Mouse (Mus musculus) right cerebral cortex, postnatal 14 days (tissue): ENCODE results near the gene Nfkbil1.
"Not testable (repeated sequence)": the region's sequence is repeated elsewhere in the genome, so short reads cannot be mapped to it uniquely, and the experiment has no call there.

Experiments
- DNase-seq: peaks from one replicate; pipeline ENCODE4 v3.0.0; 2022

Nfkbil1 gene

DNA sequence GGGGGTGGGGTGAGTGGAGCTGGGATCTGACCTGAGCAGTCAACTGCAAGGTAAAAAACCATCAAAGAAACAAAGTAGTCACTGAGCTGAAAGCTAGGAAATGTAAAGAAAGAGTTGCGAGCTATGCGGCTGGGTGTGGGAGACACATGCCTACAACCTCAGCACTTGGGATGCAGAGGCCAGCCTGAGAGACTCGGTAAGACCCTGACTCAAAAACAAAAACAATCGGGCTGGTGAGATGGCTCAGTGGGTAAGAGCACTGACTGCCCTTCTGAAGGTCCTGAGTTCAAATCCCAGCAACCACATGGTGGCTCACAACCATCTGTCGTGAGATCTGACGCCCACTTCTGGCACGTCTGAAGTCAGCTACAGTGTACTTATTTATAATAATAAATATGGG, 1.5 kb downstream of the Nfkbil1 start:
- not testable (repeated sequence) for DNase-seq

DNA sequence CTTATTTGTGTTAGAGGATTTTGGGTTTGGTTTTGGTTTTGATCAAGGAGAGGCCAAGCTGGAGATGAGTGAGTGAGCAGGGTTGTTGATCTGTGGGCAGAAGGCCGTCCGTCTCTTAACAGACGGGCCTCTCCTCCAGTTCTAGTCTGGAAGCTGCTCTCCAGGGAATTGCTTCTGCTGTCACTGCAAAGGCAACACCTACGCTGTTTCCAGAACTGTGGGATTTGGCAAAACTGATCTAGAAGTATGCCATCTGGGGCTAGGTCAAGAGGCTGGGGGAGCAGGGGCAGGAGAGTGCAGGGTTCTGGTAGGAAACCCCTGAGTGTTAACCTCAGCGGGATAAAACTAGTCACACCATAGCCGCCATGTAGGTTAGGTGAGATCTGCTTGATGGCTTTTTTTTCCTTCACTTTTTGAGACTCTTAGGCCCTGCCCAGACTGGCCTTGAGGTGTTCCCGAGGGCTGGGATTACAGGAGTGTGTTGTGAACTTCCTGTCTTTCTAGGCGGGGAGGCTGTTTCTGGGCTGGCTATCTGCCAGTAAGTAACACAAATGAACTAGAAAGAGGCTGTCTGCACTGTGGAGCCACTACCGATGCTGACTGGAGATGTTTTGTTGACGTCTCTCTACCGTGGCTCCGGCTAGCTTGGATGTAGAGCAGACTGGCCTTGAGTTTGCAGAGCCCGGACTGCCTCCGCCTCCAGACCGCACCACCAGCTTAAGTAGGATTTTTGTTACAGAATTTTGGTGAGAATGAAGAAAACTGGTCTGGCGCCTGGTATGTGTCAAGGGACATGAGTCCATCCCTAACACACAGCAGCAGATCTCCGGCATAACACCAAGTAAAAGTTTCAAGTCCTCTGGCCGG, 2.2 kb downstream of the Nfkbil1 start, which contains the start of gene Atp6v1g2:
Atp6v1g2 (plus strand) TSS at position 547 of the 867 bp plus-strand sequence.
- DNase-seq, result no peak

- DNase-seq, result no peak
Observed at GRCm38 (mm10) chr17:35232659-35233058, 2.9 kb downstream of the Nfkbil1 start.

- DNase-seq, result peak; percentile 87
Observed at GRCm38 (mm10) chr17:35232043-35232442, 3.5 kb downstream of the Nfkbil1 start.

GRCm38 (mm10) chr17:35231022-35231421, 4.6 kb downstream of the Nfkbil1 start:
- no peak for DNase-seq

DNA sequence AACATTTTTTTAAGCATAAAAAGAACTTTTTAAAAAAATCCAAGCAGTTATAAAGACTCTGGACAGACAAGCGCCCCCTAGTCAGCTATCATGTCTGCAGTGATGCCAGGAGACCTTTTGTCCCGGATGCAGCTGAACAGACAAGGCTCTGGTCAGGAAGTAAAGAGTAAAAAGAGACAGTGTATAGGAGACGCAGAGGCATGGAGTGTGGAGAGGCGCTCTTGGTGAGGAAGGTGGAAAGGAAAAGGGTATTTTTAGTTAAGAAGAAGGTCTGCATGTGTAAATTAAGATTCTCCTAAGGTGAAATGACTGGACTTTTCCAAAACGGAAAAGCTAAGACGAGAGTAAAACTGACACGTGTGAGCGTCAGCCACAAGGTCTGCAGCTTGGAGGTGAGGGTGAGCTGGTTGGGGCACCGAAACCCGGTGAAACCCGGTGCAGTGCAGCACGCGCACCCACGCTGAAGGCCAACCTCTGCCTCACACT, 9.0 kb downstream of the Nfkbil1 start:
- DNase-seq, result no peak

DNA sequence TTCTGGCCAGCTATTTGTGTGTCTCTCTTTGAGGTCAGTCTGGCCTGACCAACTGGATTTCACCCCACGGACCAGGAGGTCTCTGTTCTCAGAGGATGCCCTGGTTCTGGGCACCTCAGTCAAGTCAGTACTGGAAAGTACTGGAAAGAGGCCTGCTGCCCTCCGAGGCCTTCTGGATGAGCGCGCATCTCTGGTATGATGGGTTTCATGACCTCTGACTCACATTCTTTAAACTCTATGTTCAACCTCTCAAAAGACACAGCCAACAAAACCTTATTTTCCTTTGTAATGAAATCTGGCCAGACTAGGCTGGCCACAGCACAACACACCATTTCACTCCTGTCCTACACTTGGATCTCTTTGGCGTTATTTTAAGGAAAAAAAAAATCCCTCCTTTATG, 10.1 kb downstream of the Nfkbil1 start:
- DNase-seq, result no peak

- no peak for DNase-seq
Observed at GRCm38 (mm10) chr17:35224641-35225040, 11.0 kb downstream of the Nfkbil1 start.

DNA sequence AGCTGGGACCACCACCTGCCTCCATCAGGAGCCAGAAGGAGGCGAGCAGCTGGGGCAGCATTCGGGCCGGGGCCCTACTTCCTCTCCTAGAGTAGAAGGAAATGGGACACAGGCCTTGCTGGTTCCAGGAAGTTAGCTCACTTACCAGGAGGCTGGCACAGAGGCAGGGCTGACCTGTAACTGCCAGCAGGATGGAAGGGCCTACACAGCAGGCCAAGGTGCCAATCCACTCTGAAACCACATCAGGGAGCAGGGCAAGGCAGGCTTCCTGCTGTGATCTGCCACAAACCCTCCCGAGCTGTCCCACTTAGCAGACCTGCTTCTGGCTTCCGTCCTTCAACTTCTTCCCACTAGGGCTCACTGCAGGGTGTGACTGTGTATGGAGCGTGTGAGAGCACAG, 13.3 kb downstream of the Nfkbil1 start:
- no peak for DNase-seq

DNA sequence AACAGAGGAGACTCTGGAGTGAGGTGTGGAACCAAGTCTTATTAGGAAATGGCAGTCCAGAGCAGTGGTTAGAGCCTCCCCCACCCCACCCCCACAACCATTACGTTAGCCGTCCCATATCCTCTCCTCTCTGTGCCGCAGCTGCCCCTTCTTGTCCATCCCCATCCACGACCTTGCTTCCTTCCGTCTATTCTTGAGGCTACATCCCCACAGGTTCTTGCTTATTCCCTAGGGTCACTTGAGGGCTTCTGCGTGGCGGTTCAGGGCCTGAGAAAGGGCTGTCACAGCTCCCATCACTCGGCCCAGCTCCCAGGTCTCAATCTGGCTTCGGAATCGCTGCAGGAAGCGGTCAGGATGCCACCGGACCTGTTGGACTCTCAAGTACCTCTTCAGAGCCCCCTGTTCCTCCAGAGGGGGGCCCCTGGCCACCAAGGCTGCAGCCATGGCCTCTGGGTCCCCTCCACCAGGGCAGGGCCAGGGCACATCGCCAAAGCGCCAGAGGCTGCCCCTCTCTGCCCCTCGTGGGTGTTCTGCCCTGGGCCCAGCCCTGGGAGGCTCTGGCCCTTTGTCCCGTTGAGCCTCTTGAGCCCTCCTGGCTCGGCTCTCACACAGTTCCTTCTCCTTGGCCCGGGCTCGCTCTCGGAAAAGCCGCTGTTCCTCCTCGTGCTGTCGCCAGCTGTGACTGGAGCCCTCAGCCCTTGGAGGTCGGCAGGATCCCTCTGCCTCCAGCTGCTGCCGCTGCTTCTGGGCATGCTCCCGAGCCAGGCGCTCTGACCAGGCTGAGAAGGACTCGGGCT, 15.2 kb downstream of the Nfkbil1 start, which contains the start of gene Gm16181:
Gm16181 (plus strand) TSS at position 679 of the 797 bp plus-strand sequence.
- no peak for DNase-seq

DNA sequence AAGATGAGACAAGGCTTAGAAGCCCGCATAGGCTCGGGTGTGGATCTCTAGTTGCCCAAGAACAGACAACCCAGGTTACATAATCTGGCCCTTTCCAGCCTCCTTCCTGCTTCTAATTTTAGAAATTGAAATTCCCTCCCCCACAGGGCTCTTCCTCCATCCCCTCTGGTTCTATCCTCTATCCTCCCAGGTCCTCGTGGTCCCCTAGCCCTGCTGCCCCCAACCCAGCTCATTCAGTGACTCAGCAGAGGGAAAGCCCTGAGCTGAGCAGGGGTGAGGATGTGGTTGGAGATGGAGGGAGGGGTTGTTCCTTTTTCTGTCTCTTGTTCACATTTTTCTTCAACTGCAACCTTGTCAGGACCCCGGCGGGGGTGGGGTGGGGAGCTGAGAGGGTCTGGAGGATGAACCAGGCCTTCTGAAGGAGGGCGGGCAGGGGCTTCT, 16.0 kb downstream of the Nfkbil1 start:
- DNase-seq, result no peak

- DNase-seq, result no peak
Observed at GRCm38 (mm10) chr17:35218516-35219193, 16.9 kb downstream of the Nfkbil1 start.

GRCm38 (mm10) chr17:35213071-35213470, 22.5 kb downstream of the Nfkbil1 start:
- no peak for DNase-seq

DNA sequence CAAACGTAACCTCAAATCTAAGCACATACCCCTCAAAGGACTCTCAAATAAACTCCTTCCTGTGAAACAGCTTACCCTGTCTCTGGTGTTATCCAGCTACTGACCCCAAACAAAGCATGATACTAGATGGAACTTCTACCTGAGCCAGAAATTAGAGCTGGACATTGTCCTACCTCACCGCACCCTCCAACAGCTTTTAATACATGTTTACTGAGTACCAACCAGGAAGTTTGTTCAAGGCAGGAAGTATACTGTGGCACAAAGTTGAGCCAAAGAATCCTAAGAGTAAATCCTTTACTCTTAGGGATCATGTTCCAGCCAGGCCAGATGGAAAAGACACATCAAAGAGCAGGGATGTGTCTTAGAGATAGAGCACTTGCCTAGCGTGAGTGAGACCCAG, 25.0 kb downstream of the Nfkbil1 start:
- DNase-seq, result no peak

DNA sequence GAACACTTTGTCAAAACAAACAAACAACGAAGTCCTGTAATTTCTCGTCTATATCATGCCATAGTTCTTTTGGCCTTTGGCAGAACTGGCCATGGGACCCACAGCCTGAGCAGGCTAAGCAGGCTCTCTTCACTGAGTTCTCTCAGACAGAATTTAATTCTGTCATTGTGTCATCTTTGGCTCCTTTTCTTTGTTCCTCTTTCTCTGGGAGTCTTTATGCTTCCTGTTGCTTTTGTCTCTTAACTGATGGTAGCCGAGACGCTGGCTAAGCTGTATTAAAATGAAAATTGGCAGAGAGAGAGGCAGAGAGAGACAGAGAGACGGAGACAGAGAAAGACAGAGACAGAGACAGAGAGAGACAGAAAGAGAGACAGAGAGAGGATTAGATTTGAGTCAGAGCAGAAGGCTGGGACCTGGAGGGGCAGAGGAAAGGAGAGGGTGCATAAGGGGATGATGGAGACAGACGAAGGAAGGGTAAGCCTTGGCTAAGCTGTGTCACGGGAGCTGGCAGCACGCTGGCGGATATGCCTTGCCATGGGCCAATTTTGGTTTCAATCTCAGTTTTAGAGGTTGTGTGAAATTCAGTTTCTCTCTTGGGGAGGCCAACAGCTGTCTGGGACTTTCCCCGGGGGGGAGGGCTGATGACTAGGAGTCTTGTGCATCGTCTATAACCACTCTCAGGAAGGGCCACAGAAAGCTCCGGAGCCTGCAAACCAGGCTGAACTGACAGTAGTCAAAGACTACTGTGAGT, 25.6 kb downstream of the Nfkbil1 start:
- no peak for DNase-seq

- DNase-seq, result no peak
Observed at GRCm38 (mm10) chr17:35205380-35205769, 30.2 kb downstream of the Nfkbil1 start.

GRCm38 (mm10) chr17:35204494-35205379, 30.9 kb downstream of the Nfkbil1 start, which contains the start of gene Lta:
Gene Lta, minus strand, starts transcription at chr17:35205351.
- DNase-seq, result no peak

- DNase-seq, result no peak
Observed at GRCm38 (mm10) chr17:35202442-35202841, 33.1 kb downstream of the Nfkbil1 start.

DNA sequence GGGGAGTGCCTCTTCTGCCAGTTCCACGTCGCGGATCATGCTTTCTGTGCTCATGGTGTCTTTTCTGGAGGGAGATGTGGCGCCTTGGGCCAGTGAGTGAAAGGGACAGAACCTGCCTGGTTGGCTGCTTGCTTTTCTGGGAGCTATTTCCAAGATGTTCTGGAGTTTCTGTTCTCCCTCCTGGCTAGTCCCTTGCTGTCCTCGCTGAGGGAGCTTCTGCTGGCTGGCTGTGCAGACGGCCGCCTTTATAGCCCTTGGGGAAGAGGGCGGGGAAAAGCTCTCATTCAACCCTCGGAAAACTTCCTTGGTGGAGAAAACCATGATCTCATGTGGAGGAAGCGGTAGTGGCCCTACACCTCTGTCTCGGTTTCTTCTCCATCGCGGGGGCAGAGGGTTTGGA, 33.8 kb downstream of the Nfkbil1 start, which contains the start of gene Tnf:
Tnf (minus strand) TSS at position 221 of the 400 bp plus-strand sequence.
- no peak for DNase-seq

GRCm38 (mm10) chr17:35201128-35201527, 34.5 kb downstream of the Nfkbil1 start:
- no peak for DNase-seq

DNA sequence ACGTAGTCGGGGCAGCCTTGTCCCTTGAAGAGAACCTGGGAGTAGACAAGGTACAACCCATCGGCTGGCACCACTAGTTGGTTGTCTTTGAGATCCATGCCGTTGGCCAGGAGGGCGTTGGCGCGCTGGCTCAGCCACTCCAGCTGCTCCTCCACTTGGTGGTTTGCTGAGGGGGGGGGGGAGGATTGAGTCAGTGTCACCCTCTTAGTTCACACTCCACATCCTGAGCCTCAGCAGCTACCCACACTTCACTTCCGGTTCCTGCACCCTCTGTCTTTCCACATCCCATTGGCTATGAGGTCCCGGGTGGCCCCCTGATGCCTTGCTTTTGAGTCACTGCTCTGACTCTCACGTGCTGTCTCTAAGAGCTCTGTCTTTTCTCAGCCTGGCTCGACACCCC, 35.2 kb downstream of the Nfkbil1 start:
- no peak for DNase-seq
